Mouse (Mus musculus) bone marrow macrophage, adult 2 months (primary cell): ENCODE data around the gene Mei4.

Experiments used
- CTCF ChIP-seq: IDR thresholded peaks from 2 replicates; pipeline ENCODE4 v1.5.1; 2012; ENCODE audit warnings: low read depth, mild to moderate bottlenecking, low read length, moderate library complexity
- POLR2A ChIP-seq: IDR thresholded peaks from 2 replicates; pipeline ENCODE4 v1.6.1; 2012; ENCODE audit warnings: mild to moderate bottlenecking, low read depth, low read length, borderline replicate concordance

DNA sequence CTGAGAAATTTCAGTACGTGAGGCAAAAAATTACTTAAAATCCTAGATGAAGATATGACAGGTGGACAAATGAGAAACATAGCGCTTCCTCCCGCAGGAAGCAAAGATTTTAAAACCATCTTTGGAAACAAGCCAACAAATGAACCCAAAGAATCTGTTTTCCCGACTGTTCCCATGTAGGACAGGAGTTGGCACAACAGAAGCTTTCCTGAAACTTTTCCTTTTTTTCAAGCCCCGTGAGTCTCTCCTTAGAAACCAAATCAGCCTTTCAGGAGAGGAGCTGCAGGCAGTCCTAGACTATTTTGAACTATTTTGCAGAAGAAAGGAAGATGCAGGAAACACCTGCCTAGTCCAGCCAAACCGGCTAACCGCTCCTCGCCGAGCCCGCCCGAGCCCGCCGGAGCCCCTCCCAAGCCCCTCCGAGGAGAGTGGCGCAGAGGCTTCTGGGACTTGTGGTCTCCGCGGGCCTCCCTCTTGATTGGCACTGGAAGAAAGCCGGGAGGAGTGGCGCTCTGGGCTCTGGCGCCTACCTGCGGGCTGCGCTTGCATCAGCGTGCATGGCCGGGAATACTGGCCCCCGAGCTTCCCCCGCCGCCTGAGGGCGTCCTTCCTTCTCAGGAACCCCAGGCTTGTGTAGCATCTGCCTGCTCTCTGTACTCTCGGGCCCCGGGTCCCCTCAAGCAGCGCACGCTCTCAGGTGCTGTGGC is at the start of gene Mei4:
- no peak for TF ChIP-seq POLR2A
- no peak for TF ChIP-seq CTCF
